Mouse (Mus musculus) myocyte (in vitro differentiated cells): Measurements from ENCODE around the gene Inpp4b. TPM values are rescaled to one million over a fixed set of nuclear protein-coding genes. Genes with fewer than 3 reads are reported as not detected.

Experiments
- H3K27me3 ChIP-seq: one replicate; pipeline ENCODE4 v1.6.1; 2011; ENCODE audit not compliant: control insufficient read depth, insufficient read depth, insufficient read length
- H3K36me3 ChIP-seq: one replicate; pipeline ENCODE4 v1.6.1; 2011; ENCODE audit not compliant: control insufficient read depth, insufficient read depth
- H3K4me2 ChIP-seq: one replicate; pipeline ENCODE4 v1.6.1; 2011; ENCODE audit warnings: low read depth, control low read depth
- H3K4me3 ChIP-seq: one replicate; pipeline ENCODE4 v1.5.1; 2011; ENCODE audit warnings: mild to moderate bottlenecking, control low read depth, moderate library complexity
- H3K79me2 ChIP-seq: one replicate; pipeline ENCODE4 v1.6.1; 2011; ENCODE audit not compliant: control insufficient read depth, insufficient read depth
- H3ac ChIP-seq: one replicate; pipeline ENCODE4 v1.6.1; 2011; ENCODE audit not compliant: control insufficient read depth, insufficient read length
- CEBPB ChIP-seq: IDR thresholded peaks from 2 replicates; pipeline ENCODE4 v1.6.1; 2011; ENCODE audit warnings: mild to moderate bottlenecking, moderate library complexity; ENCODE audit not compliant: poor library complexity, insufficient read depth, severe bottlenecking
- E2F4 ChIP-seq: IDR thresholded peaks from one replicate; pipeline ENCODE4 v1.6.1; 2011; ENCODE audit warnings: mild to moderate bottlenecking, control low read depth, moderate library complexity; ENCODE audit not compliant: insufficient read depth
- MAX ChIP-seq: IDR thresholded peaks from one replicate; pipeline ENCODE4 v1.6.1; 2011; ENCODE audit warnings: low read depth, mild to moderate bottlenecking, control low read depth
- MYOD1 ChIP-seq, 3 experiments: IDR thresholded peaks; one replicate each; pipeline ENCODE4 v1.6.1; 2011; ENCODE audit warnings: control low read depth in 2 of 3, low read depth in 2 of 3, mild to moderate bottlenecking in 2 of 3, moderate library complexity in 1 of 3; ENCODE audit not compliant: insufficient read length in 2 of 3, control insufficient read depth in 1 of 3
- MYOG ChIP-seq, 3 experiments: IDR thresholded peaks; one replicate each; pipeline ENCODE4 v1.6.1; 2011; ENCODE audit warnings: control low read depth in 2 of 3, low read depth in 2 of 3, mild to moderate bottlenecking in 2 of 3; ENCODE audit not compliant: insufficient read length in 2 of 3, control insufficient read depth in 1 of 3, insufficient read depth in 1 of 3
- POLR2A ChIP-seq: IDR thresholded peaks from one replicate; pipeline ENCODE4 v1.6.1; 2011; ENCODE audit warnings: low read depth, mild to moderate bottlenecking, control low read depth, moderate library complexity; ENCODE audit not compliant: insufficient read length
- POLR2AphosphoS2 ChIP-seq: IDR thresholded peaks from one replicate; pipeline ENCODE4 v1.6.1; 2011; ENCODE audit warnings: low read depth, control low read depth; ENCODE audit not compliant: insufficient read length
- REST ChIP-seq: IDR thresholded peaks from one replicate; pipeline ENCODE4 v1.6.1; 2011; ENCODE audit warnings: mild to moderate bottlenecking, control low read depth, moderate library complexity; ENCODE audit not compliant: insufficient read depth, insufficient read length
- SRF ChIP-seq: IDR thresholded peaks from one replicate; pipeline ENCODE4 v1.6.1; 2011; ENCODE audit warnings: low read depth; ENCODE audit not compliant: control insufficient read depth, insufficient read length
- TCF12 ChIP-seq: IDR thresholded peaks from one replicate; pipeline ENCODE4 v1.6.1; 2011; ENCODE audit warnings: mild to moderate bottlenecking, control low read depth; ENCODE audit not compliant: poor library complexity, insufficient read depth, severe bottlenecking
- TCF3 ChIP-seq: IDR thresholded peaks from one replicate; pipeline ENCODE4 v1.6.1; 2011; ENCODE audit warnings: low read depth, control low read depth; ENCODE audit not compliant: insufficient read length
- USF1 ChIP-seq: IDR thresholded peaks from one replicate; pipeline ENCODE4 v1.6.1; 2011; ENCODE audit warnings: low read depth, mild to moderate bottlenecking, control low read depth, moderate library complexity
- polyA plus RNA-seq: library from polyadenylated mRNA; unstranded; fragments of >200 nt; fragmentation: generic; extraction: Trizol; gene quantifications from one replicate; pipeline ENCODE4 v1.2.1, GENCODE M21; 2012; ENCODE audit warnings: missing spikeins

The Inpp4b gene
- polyA plus RNA-seq, 1 experiment, result 5.6 TPM

GRCm38 (mm10) chr8:81893292-81893691, 550.9 kb downstream of the Inpp4b start:
- TF ChIP-seq REST, result no peak
- TF ChIP-seq CEBPB, result no peak
- TF ChIP-seq SRF, result no peak
- TF ChIP-seq USF1, result no peak
- no peak for TF ChIP-seq TCF12
- TF ChIP-seq MAX, result no peak
- TF ChIP-seq E2F4, result no peak
- TF ChIP-seq MYOD1 (IDR thresholded peaks at IDR 0.05; ENCODE audit: control insufficient read depth in 1 of 3, insufficient read length in 2 of 3, low read depth in 2 of 3), result no peak
- no peak for TF ChIP-seq MYOG (IDR thresholded peaks at IDR 0.05; ENCODE audit: control insufficient read depth in 1 of 3, insufficient read depth in 1 of 3, insufficient read length in 2 of 3, low read depth in 2 of 3)
- no peak for TF ChIP-seq TCF3
- no peak for TF ChIP-seq POLR2A
- no peak for TF ChIP-seq POLR2AphosphoS2
- Histone ChIP-seq H3K27me3 (no peaks in the 10 kb centered on the region), H3K4me2 (no peak overlapping the region), H3K4me3 (no peak overlapping the region), H3K36me3 (no peaks in the 10 kb centered on the region), H3K79me2 (no peaks in the 10 kb centered on the region), H3ac (no peak overlapping the region)

DNA sequence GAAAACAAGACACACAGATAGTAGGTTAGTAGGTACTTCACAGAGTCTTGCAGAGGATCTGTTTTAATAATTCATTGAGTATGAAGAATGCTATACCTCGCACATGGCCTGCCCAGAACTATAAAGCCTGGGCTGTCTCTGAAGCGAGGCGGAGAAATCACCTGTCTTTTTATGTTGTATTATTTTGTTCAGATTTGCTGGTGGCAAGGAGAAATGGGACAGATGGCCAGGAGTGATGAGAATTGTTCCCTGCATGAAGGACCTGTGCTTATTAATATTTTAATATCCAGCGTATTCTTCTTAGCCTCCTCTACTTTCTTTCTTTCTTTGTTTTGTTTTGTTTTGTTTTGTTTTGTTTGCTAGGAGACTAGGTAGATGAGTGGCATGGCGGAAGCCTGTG, 604.5 kb downstream of the Inpp4b start:
- Histone ChIP-seq H3K27me3 (no peaks in the 10 kb centered on the region), H3K79me2 (no peaks in the 10 kb centered on the region), H3K4me3 (no peak overlapping the region), H3K36me3 (no peaks in the 10 kb centered on the region), H3K4me2 (no peak overlapping the region), H3ac (no peak overlapping the region)
- no peak for TF ChIP-seq MYOD1 (IDR thresholded peaks at IDR 0.05; ENCODE audit: control insufficient read depth in 1 of 3, insufficient read length in 2 of 3, low read depth in 2 of 3)
- TF ChIP-seq TCF3, result no peak
- no peak for TF ChIP-seq POLR2AphosphoS2
- no peak for TF ChIP-seq MAX

GRCm38 (mm10) chr8:81953101-81953500, 610.7 kb downstream of the Inpp4b start:
- Histone ChIP-seq H3ac (no peak overlapping the region), H3K4me2 (no peak overlapping the region), H3K36me3 (no peaks in the 10 kb centered on the region), H3K27me3 (no peaks in the 10 kb centered on the region), H3K79me2 (no peaks in the 10 kb centered on the region), H3K4me3 (no peak overlapping the region)
- TF ChIP-seq USF1 (no peak), POLR2A (no peak), MYOD1 (IDR thresholded peaks at IDR 0.05; ENCODE audit: control insufficient read depth in 1 of 3, insufficient read length in 2 of 3, low read depth in 2 of 3) (no peak), TCF3 (no peak), E2F4 (no peak), POLR2AphosphoS2 (no peak), SRF (no peak), CEBPB (no peak), TCF12 (no peak), MAX (no peak), MYOG (IDR thresholded peaks at IDR 0.05; ENCODE audit: control insufficient read depth in 1 of 3, insufficient read depth in 1 of 3, insufficient read length in 2 of 3, low read depth in 2 of 3) (no peak), REST (no peak)

DNA sequence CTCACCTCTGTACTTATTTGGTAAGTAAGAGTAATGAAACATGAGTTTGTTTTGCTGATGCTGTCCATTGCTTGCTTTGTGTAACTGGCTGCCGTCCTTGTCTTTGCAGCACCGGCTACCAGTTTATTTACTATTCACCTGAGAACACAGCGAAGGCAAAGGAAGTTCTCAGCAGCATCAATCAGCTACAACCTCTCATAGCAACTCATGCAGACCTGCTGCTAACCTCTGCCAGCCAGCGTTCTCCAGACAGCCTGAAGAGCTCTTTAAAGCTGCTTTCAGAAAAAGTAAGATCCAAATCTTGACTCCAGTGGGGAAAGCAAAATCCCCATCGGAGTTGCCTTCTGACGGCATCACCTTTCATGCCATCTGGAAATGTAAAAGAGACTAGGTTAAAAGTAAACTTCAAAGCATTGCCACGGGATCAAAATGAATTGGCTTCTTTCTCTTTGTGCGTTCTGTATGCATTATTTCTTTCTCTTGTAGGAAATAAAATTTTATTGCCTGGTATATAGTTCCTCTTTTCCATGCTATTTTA, 642.8 kb downstream of the Inpp4b start:
- Histone ChIP-seq H3K4me3 (no peak overlapping the region), H3ac (no peak overlapping the region), H3K36me3 (no peaks in the 10 kb centered on the region), H3K27me3 (no peaks in the 10 kb centered on the region), H3K4me2 (no peak overlapping the region), H3K79me2 (no peaks in the 10 kb centered on the region)
- TF ChIP-seq MYOD1 (IDR thresholded peaks at IDR 0.05; ENCODE audit: control insufficient read depth in 1 of 3, insufficient read length in 2 of 3, low read depth in 2 of 3) (no peak), REST (no peak), CEBPB (no peak), TCF12 (no peak), POLR2A (no peak), POLR2AphosphoS2 (no peak), TCF3 (no peak), E2F4 (no peak), MAX (no peak), SRF (no peak), MYOG (IDR thresholded peaks at IDR 0.05; ENCODE audit: control insufficient read depth in 1 of 3, insufficient read depth in 1 of 3, insufficient read length in 2 of 3, low read depth in 2 of 3) (no peak), USF1 (no peak)

DNA sequence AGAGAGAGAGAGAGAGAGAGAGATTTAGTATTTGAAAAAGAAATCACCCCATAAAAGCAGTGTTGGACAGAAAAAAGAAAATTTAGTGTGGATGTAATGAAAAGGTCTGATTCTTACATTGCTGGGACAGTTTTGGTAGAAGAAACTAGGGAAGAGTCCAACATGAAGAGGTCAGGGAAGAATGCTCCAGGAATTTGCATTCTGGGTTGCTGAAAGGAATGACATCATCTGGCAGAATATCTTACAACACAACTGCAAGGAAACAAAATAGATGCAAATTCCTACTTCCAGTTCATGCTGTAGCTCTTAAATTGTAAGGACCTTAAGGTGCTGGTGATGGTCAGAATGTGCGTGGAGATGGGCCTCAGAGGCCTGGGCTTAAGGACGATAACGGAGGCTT, 650.6 kb downstream of the Inpp4b start:
- H3K4me3 ChIP-seq, result no peak overlapping the region
- H3K27me3 ChIP-seq, result no peaks in the 10 kb centered on the region
- TF ChIP-seq CEBPB (no peak), MYOG (IDR thresholded peaks at IDR 0.05; ENCODE audit: control insufficient read depth in 1 of 3, insufficient read depth in 1 of 3, insufficient read length in 2 of 3, low read depth in 2 of 3) (no peak), POLR2A (no peak), USF1 (no peak), TCF12 (no peak), POLR2AphosphoS2 (no peak), MAX (no peak), E2F4 (no peak), MYOD1 (IDR thresholded peaks at IDR 0.05; ENCODE audit: control insufficient read depth in 1 of 3, insufficient read length in 2 of 3, low read depth in 2 of 3) (no peak), SRF (no peak), REST (no peak)
- H3ac ChIP-seq, result no peak overlapping the region
- no peaks in the 10 kb centered on the region for H3K79me2 ChIP-seq
- H3K4me2 ChIP-seq, result no peak overlapping the region
- no peaks in the 10 kb centered on the region for H3K36me3 ChIP-seq
